Mouse (Mus musculus) gastrocnemius, adult 8-10 months (tissue): ENCODE results near the gene Cdc42ep1. TPM values are rescaled to one million over a fixed set of nuclear protein-coding genes. Genes with fewer than 3 reads are reported as not detected.
"Not testable (repeated sequence)": the region's sequence is repeated elsewhere in the genome, so short reads cannot be mapped to it uniquely, and the experiment has no call there.

Source experiments
- DNase-seq, 2 experiments: peaks; one replicate each; pipeline ENCODE4 v3.0.0; 2022; ENCODE audit warnings: low spot score in 2 of 2
- microRNA-seq: library from miRNA; unstranded; fragments of <30 nt; microRNA quantifications from one replicate; pipeline ENCODE4 v1.2.0, GENCODE M21; 2022
- total RNA-seq, 4 experiments: library from RNA; stranded (reverse); gene quantifications; 2 replicates each; pipeline ENCODE4 v1.2.4; 2022

Gene Cdc42ep1
- total RNA-seq, 4 experiments from 2014 or later = 4.1 to 7.3 (median 6.2) TPM

GRCm38 (mm10) chr15:78877810-78878390, 35.5 kb downstream of the Cdc42ep1 start:
- no peak for DNase-seq

- not testable (repeated sequence) for DNase-seq
Observed at GRCm38 (mm10) chr15:78878792-78879516, 36.5 kb downstream of the Cdc42ep1 start.

- no peak for DNase-seq
Observed at GRCm38 (mm10) chr15:78880432-78880831, 38.0 kb downstream of the Cdc42ep1 start.

GRCm38 (mm10) chr15:78881828-78882227, 39.4 kb downstream of the Cdc42ep1 start:
- no peak for DNase-seq

- no peak for DNase-seq
Observed at GRCm38 (mm10) chr15:78889401-78889853, 47.0 kb downstream of the Cdc42ep1 start.

- no peak for DNase-seq
Observed at GRCm38 (mm10) chr15:78892440-78892839, 50.0 kb downstream of the Cdc42ep1 start.

GRCm38 (mm10) chr15:78894726-78895125, 52.3 kb downstream of the Cdc42ep1 start:
- DNase-seq = no peak

- DNase-seq = no peak
Observed at GRCm38 (mm10) chr15:78895741-78896140, 53.3 kb downstream of the Cdc42ep1 start.

- no peak for DNase-seq
Observed at GRCm38 (mm10) chr15:78896149-78896548, 53.7 kb downstream of the Cdc42ep1 start.

GRCm38 (mm10) chr15:78897488-78897887, 55.1 kb downstream of the Cdc42ep1 start:
- DNase-seq = no peak

- DNase-seq = no peak
Observed at GRCm38 (mm10) chr15:78898507-78899001, 56.1 kb downstream of the Cdc42ep1 start.

GRCm38 (mm10) chr15:78899409-78899739, 57.0 kb downstream of the Cdc42ep1 start, which contains the start of gene Gm49510:
Gm49510 (plus strand) TSS chr15:78899667.
- DNase-seq = no peak

- peak in 1 of 2 experiments; percentile 49 for DNase-seq
Observed at GRCm38 (mm10) chr15:78899740-78900584, 57.5 kb downstream of the Cdc42ep1 start, which contains the start of gene Sh3bp1. Sh3bp1 (plus strand) TSS chr15:78899768.

Small RNAs within 50 kb of the gene (microRNA-seq; reads per million reads assigned to microRNA genes)
- gene Mir6955 = not detected

Other genes with a start within 250 kb of the Cdc42ep1 start
- gene Cyth4, start 245.6 kb upstream of the Cdc42ep1 start, total RNA-seq = 1 to 10 TPM in 2 of 4 experiments, under 1 TPM in 2; 0.80 to 1.9 (median 1.1) TPM
- gene Elfn2, start 123.9 kb upstream of the Cdc42ep1 start, total RNA-seq = under 1 TPM in 3 of 4 experiments, not detected in 1; 0.05 to 0.11 (median 0.07) TPM
- gene Mfng, start 69.1 kb upstream of the Cdc42ep1 start, total RNA-seq = 1 to 10 TPM; 2.3 to 3.6 (median 2.7) TPM
- gene Card10, start 39.6 kb upstream of the Cdc42ep1 start, total RNA-seq = 1 to 10 TPM; 3.4 to 6.0 (median 4.4) TPM
- gene Lgals2, start 12.9 kb downstream of the Cdc42ep1 start, total RNA-seq = not detected
- gene Gga1, start 34.6 kb downstream of the Cdc42ep1 start, total RNA-seq = 10 to 100 TPM; 41.8 to 44.9 (median 43.5) TPM
- not detected for gene Gm49510, start 57.0 kb downstream of the Cdc42ep1 start, total RNA-seq
- 1 to 10 TPM in 2 of 4 experiments, under 1 TPM in 2; 0.80 to 1.7 (median 1.2) TPM for gene Sh3bp1, start 57.1 kb downstream of the Cdc42ep1 start, total RNA-seq
- 1 to 10 TPM; 1.7 to 2.7 (median 2.1) TPM for gene Pdxp, start 71.3 kb downstream of the Cdc42ep1 start, total RNA-seq
- 100 to 1,000 TPM; 214 to 406 (median 281) TPM for gene Lgals1, start 84.1 kb downstream of the Cdc42ep1 start, total RNA-seq
- gene Nol12, start 92.3 kb downstream of the Cdc42ep1 start, total RNA-seq = 10 to 100 TPM; 24.0 to 31.2 (median 28.1) TPM
- 10 to 100 TPM; 38.3 to 69.6 (median 41.9) TPM for gene Triobp, start 105.1 kb downstream of the Cdc42ep1 start, total RNA-seq
- 100 to 1,000 TPM in 1 of 4 experiments, 10 to 100 TPM in 3; 84.7 to 103 (median 92.1) TPM for gene H1f0, start 185.8 kb downstream of the Cdc42ep1 start, total RNA-seq
- not detected for gene Galr3, start 199.3 kb downstream of the Cdc42ep1 start, total RNA-seq
- gene Ankrd54, start 220.3 kb downstream of the Cdc42ep1 start, total RNA-seq = 1 to 10 TPM; 3.1 to 5.8 (median 3.5) TPM
- gene Eif3l, start 232.6 kb downstream of the Cdc42ep1 start, total RNA-seq = 10 to 100 TPM; 57.8 to 60.8 (median 60.6) TPM